Mouse (Mus musculus) brain, embryonic 14.5 days (tissue): ENCODE measurements around the gene Exoc4.

Source experiments
- CTCF ChIP-seq: fragments of 200-500 bp; IDR thresholded peaks from 2 replicates; pipeline ENCODE4 v1.5.1; 2012; ENCODE audit warnings: inconsistent platforms, mild to moderate bottlenecking, moderate library complexity, borderline replicate concordance; ENCODE audit not compliant: insufficient read depth, insufficient read length; ENCODE audit errors: extremely low read depth
- POLR2A ChIP-seq: fragments of 200-500 bp; IDR thresholded peaks from 2 replicates; pipeline ENCODE4 v1.6.1; 2012; ENCODE audit warnings: mild to moderate bottlenecking, inconsistent platforms, borderline replicate concordance; ENCODE audit not compliant: poor library complexity, insufficient read depth, insufficient read length, severe bottlenecking; ENCODE audit errors: extremely low read depth

DNA sequence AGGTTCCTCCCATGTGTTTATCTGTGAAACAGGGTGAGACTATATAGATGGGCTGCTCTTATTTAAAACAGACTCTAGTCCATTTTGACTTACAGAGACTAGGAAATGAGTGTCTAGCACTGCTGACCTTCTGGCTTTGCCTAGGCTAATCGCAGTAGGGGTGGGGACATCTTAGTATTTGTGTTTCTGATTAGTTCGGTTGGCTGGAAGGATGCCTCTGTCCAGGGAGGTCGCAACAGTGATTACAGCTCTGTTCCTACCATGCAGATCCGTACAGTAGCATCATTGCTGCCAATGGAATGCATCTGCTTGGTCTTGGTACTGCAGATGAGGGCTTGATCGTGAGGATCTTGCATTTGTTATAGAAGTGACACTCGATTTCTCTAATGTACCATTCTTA is 18.7 kb downstream of the Exoc4 start:
- TF ChIP-seq POLR2A (no peak), CTCF (no peak)
